Mouse (Mus musculus): ENCODE data around the gene Thsd7a.

- no peak for TF ChIP-seq CTCF (IDR thresholded peaks at IDR 0.05; ENCODE audit: borderline replicate concordance, control insufficient read depth, extremely low read depth, insufficient read depth, low read length, poor library complexity)
- no peak for TF ChIP-seq POLR2A (IDR thresholded peaks at IDR 0.05; ENCODE audit: control insufficient read depth, extremely low read depth, insufficient read depth, low read length, poor library complexity)
These were observed 291.8 kb downstream of the Thsd7a start for GRCm38 (mm10) chr6:12457451-12457850.

Data from thymus, adult 2 months (tissue).